Comparison of ENCODE assay signal across 32 mouse cellular contexts in genomic region chr16:13368645-13369044, GRCm38 (mm10).
"Had no signal": no experiment of that assay in that cellular context is flagged by ENCODE, and none has a peak within 500 bp of the region (broad histone marks: within the 10 kb centered on the region; RNA-seq: fewer than 3 reads in every experiment).

No protein-coding gene starts in this region.

- DNase-seq: left cerebral cortex, postnatal 4 days; liver; liver, embryonic 13.5 days; liver, postnatal 0 days; lung, adult 18-20 months; lung, adult 2 months; lung, embryonic 14.5 days; lung, postnatal 10 days; lung, postnatal 14 days; lung, postnatal 36 days; lung, postnatal 4 days; midbrain, embryonic 14.5 days had no signal

- H3K36me3 ChIP-seq: limb, embryonic 10.5 days; limb, embryonic 12.5 days; limb, embryonic 15.5 days; liver, embryonic 12.5 days; liver, embryonic 13.5 days; liver, embryonic 15.5 days; lung, embryonic 15.5 days; midbrain, embryonic 10.5 days; midbrain, embryonic 12.5 days; midbrain, embryonic 13.5 days; midbrain, embryonic 15.5 days; neural tube, embryonic 12.5 days had no signal

- H3K4me3 ChIP-seq: left cerebral cortex, adult 2 months; limb, embryonic 10.5 days; limb, embryonic 12.5 days; limb, embryonic 13.5 days; limb, embryonic 15.5 days; liver, embryonic 12.5 days; liver, embryonic 13.5 days; liver, embryonic 15.5 days; lung, embryonic 15.5 days; megakaryocyte, embryonic 14.5 days; midbrain, embryonic 10.5 days; midbrain, embryonic 12.5 days; midbrain, embryonic 13.5 days; midbrain, embryonic 15.5 days; neural tube, embryonic 12.5 days had no signal

- H3K4me2 ChIP-seq: limb, embryonic 12.5 days; limb, embryonic 13.5 days; limb, embryonic 15.5 days; liver, embryonic 11.5 days; liver, embryonic 12.5 days; liver, embryonic 13.5 days; liver, embryonic 15.5 days; lung, embryonic 14.5 days; lung, embryonic 15.5 days; midbrain, embryonic 11.5 days; midbrain, embryonic 12.5 days; midbrain, embryonic 13.5 days; midbrain, embryonic 15.5 days; neural tube, embryonic 12.5 days had no signal

- H3K27ac ChIP-seq: limb, embryonic 10.5 days; limb, embryonic 12.5 days; limb, embryonic 13.5 days; limb, embryonic 15.5 days; liver, embryonic 12.5 days; liver, embryonic 13.5 days; liver, embryonic 14.5 days; liver, embryonic 15.5 days; macrophage; midbrain, embryonic 10.5 days; midbrain, embryonic 12.5 days; midbrain, embryonic 13.5 days; neural tube, embryonic 12.5 days had no signal

- H3K27me3 ChIP-seq: limb, embryonic 12.5 days; limb, embryonic 13.5 days; limb, embryonic 15.5 days; liver, embryonic 12.5 days; liver, embryonic 13.5 days; liver, embryonic 15.5 days; lung, embryonic 15.5 days; megakaryocyte, embryonic 14.5 days; midbrain, embryonic 12.5 days; midbrain, embryonic 13.5 days; midbrain, embryonic 15.5 days; neural tube, embryonic 12.5 days had no signal

- ATAC-seq: liver, embryonic 12.5 days; liver, postnatal 0 days; lung, postnatal 0 days; midbrain, embryonic 13.5 days; midbrain, embryonic 15.5 days; midbrain, embryonic 16.5 days had no signal
